Mouse (Mus musculus) kidney, postnatal 25 days (tissue): ENCODE measurements around the gene Khnyn.

Experiments
- DNase-seq, 2 experiments: peaks; one replicate each; pipeline ENCODE4 v3.0.0; 2021; ENCODE audit warnings: mixed read lengths in 2 of 2

Khnyn gene

GRCm38 (mm10) chr14:55922475-55923232, 37.9 kb downstream of the Khnyn start:
- no peak for DNase-seq

GRCm38 (mm10) chr14:55926847-55927246, 42.1 kb downstream of the Khnyn start:
- no peak for DNase-seq

- DNase-seq, result no peak
Measured at GRCm38 (mm10) chr14:55929263-55929997, 44.7 kb downstream of the Khnyn start.

GRCm38 (mm10) chr14:55933586-55933985, 48.8 kb downstream of the Khnyn start:
- DNase-seq, result peak; percentile 48 to 74

GRCm38 (mm10) chr14:55940070-55940800, 55.5 kb downstream of the Khnyn start:
- DNase-seq, result no peak

GRCm38 (mm10) chr14:55943601-55944000, 58.9 kb downstream of the Khnyn start:
- no peak for DNase-seq

- DNase-seq, result no peak
Measured at GRCm38 (mm10) chr14:55944575-55944974, 59.8 kb downstream of the Khnyn start, which contains the start of gene Cma1. Gene Cma1 (minus strand): TSS chr14:55944675.

GRCm38 (mm10) chr14:55946269-55946969, 61.7 kb downstream of the Khnyn start:
- no peak for DNase-seq
